Mouse (Mus musculus): ENCODE measurements around the gene Zfp119b.
"Not testable (repeated sequence)": the region's sequence is repeated elsewhere in the genome, so short reads cannot be mapped to it uniquely, and the experiment has no call there.

Gene Zfp119b

GRCm38 (mm10) chr17:55957726-55958583 lies 8.7 kb upstream of the Zfp119b start:
- no peak for DNase-seq

DNA sequence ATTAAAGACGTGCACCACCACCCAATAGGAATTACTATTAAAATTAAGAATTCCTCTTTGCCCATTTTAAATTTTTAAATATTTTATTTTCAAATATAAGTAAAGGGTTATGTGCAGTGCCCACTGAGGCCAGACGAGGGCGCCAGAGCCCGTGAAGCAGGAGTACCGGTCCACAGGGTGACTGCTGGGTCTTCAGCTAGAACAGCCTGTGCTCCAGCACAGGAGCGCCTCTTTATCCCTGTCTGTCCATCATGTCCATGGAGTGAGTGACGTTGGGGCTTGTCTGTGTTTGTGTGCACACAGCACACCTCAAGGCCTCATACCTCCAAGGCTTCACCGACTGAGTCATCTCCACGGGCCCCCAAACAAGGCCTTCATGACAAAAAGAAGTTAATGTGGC lies 7.9 kb upstream of the Zfp119b start:
- DNase-seq = peak; percentile 59 to 64

GRCm38 (mm10) chr17:55956591-55956990 lies 7.3 kb upstream of the Zfp119b start:
- no peak for DNase-seq

DNA sequence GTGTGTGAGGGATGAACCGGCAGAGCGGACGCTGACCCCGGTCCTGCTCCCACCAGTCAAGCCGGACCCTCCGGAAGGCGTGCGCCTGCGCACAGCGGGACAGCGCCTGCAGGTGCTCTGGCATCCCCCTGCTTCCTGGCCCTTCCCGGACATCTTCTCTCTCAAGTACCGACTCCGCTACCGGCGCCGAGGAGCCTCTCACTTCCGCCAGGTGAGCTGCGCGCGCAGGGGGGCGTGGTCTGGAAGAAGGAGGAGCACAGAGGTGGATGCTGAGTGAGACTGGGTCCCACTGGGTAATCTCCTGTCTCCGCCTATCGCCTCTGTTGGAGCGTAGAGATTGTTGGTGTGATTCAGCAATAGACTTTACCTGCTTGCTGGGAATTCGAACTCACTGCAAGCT lies 6.8 kb upstream of the Zfp119b start:
- DNase-seq = peak; percentile 37 to 52

DNA sequence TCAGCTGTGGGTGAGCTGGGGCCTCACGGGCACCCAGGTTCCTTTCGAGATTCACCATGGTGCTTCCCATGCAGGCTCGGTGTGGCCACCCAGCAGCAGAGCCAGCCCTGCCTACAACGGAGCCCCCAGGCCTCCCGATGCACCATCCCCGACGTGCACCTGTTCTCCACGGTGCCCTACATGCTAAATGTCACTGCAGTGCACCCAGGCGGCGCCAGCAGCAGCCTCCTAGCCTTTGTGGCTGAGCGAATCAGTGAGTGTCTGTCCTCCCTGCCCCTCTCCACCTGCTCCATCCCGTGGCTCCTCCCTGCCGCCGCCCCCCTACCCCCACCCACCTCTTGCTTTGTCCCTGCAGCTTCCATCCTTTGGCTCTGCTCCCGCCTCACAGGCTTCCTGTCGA lies 4.9 kb upstream of the Zfp119b start:
- no peak for DNase-seq

DNA sequence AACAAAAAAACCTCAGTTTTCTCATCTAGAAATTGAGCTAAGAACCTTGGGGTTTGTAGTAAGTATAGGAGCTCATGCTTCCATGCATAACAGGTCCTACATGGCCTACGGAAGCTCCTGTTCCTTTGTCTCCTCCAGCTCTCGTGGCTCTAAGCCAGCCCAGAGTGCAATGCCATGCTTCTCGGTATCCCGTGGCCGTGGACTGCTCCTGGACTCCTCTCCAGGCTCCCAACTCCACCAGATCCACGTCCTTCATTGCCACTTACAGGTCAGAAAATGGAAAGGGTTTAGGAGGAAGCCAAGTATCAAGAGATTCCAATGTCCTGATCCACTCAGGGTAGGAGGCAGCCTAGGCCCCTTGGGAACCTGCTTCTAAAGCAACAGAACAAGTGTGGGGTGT lies 4.5 kb upstream of the Zfp119b start:
- DNase-seq = no peak

GRCm38 (mm10) chr17:55952447-55953027 lies 3.2 kb upstream of the Zfp119b start, which contains the start of gene Ebi3:
TSS of gene Ebi3 (plus strand) at chr17:55952640.
- no peak for DNase-seq

GRCm38 (mm10) chr17:55952041-55952440 lies 2.7 kb upstream of the Zfp119b start:
- DNase-seq = no peak

DNA sequence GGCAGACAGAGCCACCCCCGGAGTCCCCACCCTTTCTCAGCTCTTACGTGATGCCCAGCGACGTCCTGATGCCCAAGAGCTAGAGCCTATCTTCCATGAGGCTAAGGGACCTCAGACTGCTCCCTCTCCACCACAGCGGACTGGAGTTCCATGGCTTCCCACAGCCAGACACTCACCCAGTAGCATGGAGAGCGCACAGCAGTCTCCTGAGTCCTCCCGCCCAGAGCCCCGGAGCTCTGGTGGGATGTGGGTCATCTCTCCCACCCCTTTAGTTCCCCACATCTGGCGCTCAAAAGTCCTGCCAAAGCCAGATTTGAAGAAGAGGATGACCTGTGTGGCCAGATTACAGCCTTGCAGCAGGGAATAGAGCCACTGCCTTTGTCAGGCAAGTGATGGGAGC lies 1.3 kb upstream of the Zfp119b start:
- no peak for DNase-seq

- DNase-seq = no peak
Measured at GRCm38 (mm10) chr17:55948647-55949046, 653 bp downstream of the Zfp119b start.

- no peak for DNase-seq
Measured at GRCm38 (mm10) chr17:55945696-55946095, 3.6 kb downstream of the Zfp119b start.

GRCm38 (mm10) chr17:55944866-55945682 lies 4.2 kb downstream of the Zfp119b start:
- DNase-seq = peak; percentile 76 to 82

GRCm38 (mm10) chr17:55944387-55944865 lies 4.9 kb downstream of the Zfp119b start:
- not testable (repeated sequence) for DNase-seq

DNA sequence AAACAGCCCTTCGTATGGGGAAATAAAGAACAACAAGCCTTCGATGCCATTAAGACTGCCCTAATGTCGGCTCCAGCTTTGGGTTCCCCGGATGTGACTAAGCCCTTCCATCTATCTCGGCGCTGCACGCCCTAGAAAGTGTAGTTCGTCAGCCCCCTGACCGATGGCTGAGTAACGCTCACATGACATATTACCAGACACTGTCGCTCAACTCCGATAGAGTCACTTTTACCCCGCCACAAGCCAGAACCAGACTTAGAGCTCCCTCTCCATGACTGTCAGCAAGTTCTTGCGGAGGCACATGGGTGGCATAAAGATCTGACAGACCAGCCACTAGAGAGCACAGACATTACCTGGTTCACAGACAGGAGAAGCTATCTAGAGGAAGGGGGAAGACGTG lies 16.1 kb downstream of the Zfp119b start:
- DNase-seq = no peak

DNA sequence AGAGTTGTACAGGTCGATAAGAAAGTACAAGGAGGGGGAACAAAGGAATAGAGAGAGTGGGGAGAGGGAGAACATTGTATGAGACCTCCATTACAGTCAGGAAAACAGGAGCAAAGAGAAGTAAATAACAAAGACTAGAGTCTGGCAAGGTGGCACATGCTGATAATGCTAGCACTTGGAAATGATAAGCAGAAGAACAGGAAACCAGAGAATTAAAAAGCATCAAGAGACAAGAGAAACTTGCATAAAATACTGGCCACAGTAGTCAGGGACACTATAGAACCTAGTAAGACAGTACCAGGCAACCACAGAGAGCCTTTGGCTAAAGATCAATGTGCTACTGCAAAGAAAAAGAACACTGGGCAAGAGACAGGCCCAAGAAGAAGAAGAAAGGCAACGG lies 16.7 kb downstream of the Zfp119b start:
- no peak for DNase-seq

DNA sequence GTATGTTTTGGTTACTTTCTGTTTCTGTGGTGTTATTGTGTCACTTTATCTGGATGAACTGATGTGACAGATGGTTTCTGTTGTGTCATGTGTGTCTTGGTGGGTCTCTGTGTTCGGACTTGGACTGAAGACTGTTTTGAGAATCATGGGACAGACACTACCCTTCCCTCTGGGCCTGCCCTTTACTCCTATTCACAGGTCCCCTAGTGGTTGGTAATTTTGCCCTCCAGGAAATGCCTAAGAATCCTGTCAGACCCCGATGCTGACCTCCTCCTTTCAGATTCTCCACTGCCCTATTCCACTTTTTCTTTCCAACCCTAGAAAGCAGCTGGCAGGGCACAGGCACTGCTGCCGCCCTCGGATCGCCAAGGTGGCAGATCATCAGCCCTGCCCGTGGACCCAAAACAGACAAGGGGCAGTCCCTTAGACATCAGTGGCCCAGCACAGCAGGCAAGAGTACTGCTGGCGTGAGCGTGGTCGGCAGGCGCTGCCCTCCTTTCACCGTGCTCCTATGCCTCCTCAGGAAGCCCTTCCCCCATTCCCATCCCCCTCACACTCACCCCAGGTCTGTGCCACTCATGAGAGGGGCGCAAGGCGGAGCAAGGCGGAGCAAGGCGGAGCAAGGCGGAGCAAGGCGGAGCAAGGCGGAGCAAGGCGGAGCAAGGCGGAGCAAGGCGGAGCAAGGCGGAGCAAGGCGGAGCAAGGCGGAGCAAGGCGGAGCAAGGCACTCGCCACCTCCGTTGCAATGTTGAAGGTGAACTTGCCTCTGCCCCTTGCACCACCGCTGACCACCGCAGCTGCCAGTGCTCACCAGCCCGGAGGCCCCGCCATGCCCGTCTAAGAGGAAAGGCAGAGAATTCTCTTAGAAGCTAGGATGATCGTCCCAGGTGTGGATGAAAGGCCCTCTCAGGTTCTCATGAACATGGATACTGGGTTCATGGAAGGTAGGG lies 17.5 kb downstream of the Zfp119b start:
- peak; percentile 62 to 74 for DNase-seq

DNA sequence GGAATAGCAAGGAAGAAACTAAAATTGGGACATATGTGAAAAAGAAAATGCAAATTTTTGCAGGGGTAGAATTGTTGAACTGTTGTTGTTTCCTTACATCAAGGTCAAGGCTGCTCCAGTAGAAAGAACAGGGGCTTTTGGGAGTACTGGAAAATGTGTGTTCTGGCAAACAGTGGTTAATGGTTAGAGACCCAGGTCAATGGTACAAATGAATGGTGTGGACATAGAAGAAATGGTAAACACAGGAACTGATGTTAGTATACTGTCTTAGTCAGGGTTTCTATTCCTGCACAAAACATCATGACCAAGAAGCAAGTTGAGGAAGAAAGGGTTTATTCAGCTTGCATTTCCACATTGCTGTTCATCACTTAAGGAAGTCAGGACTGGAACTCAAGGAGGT lies 42.6 kb downstream of the Zfp119b start:
- DNase-seq = no peak

GRCm38 (mm10) chr17:55904131-55904530 lies 45.2 kb downstream of the Zfp119b start:
- DNase-seq = no peak

DNA sequence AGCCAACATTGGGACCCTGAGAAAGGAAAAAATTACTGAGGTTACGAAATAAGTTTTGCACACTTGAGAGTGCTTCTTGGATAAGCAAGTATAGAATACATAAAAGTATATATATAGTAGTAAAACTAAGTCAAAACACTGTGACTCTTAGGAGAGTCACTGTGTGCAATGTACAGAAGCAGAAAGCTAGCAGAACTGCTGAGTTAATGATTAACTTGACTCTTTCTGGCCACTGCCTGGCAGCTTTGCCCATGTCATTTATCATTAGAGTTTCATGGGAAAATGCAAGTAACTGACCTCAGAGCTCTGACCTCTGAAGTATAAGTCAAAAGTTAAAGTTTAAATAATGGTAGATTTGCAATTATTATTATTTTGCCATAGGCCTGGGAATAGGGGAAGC lies 45.6 kb downstream of the Zfp119b start:
- DNase-seq = no peak

GRCm38 (mm10) chr17:55903087-55903486 lies 46.2 kb downstream of the Zfp119b start:
- no peak for DNase-seq

DNA sequence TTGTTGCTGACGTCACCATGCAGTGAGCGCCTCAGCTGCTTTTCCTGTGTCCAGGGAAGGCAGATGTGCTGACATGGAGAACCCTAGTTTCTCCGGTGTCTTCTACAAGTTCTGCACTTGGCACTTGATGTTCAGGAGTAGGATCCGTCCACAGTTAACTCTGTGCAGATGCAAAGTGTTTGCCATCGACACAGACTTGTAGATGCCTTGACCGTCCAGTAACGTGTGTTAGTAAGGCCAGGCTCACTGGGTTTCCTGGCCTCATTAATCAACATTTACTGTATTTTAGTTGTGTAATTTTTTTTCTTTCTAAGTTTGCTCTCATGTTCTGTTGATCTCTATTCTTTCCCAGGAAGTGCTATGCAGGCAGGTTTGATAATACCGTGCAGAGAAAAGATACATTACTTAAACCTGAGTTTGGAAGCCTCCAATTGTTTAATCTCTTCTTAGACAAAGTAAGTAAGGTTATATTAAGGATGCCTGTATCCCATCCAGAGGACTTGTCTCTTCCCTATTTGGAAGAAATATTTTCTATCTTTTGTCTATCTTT lies 56.8 kb downstream of the Zfp119b start:
- not testable (repeated sequence) for DNase-seq
